Mouse (Mus musculus): ENCODE results near the gene Trpm1. TPM values are rescaled to one million over a fixed set of nuclear protein-coding genes. Genes with fewer than 3 reads are reported as not detected.

Gene Trpm1
- polyA plus RNA-seq, 1 experiment from 2014 or later = 0.11 TPM

GRCm38 (mm10) chr7:64219765-64220164 is 66.1 kb downstream of the Trpm1 start:
- H3K9ac ChIP-seq (replicated peaks; ENCODE audit: low read depth, low read length) = no peak overlapping the region
- H3K9me3 ChIP-seq (ENCODE audit: control insufficient read depth, low read length) = no peaks in the 10 kb centered on the region
- H3K4me1 ChIP-seq (ENCODE audit: control insufficient read depth, insufficient read depth, low read length) = no peaks in the 10 kb centered on the region
- no peak overlapping the region for H3K4me2 ChIP-seq (ENCODE audit: low read depth, low read length)
- no peaks in the 10 kb centered on the region for H3K27me3 ChIP-seq (ENCODE audit: control insufficient read depth, insufficient read depth, low read length)
- H3K4me3 ChIP-seq (ENCODE audit: low read depth, low read length) = no peak overlapping the region
- no peak overlapping the region for H3K27ac ChIP-seq (ENCODE audit: low read depth, low read length)
- no peak for ATAC-seq (ENCODE audit: low read depth)
- 86% methylated on average over 7 of the region's 7 CpGs for WGBS
- H3K36me3 ChIP-seq (ENCODE audit: control insufficient read depth, insufficient read depth, low read length) = no peaks in the 10 kb centered on the region

DNA sequence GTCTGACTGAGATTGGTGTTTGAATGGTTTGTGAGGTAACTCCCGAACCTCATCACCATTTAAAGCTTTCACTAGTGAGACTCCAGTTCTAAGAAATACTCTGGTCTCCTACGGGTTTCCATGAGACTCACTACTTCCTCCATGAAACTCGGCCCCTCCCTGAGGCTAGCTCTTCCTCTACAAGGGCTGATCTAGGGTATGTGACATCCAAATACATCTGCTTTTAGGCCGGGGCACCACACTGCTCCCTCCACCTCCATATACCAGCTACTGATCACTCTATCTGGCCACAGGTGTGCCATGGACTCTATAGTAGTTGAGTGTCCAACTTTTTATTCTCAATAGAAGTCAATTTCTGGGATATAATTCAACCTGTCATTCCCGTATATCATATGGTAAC is 69.6 kb downstream of the Trpm1 start:
- H3K9me3 ChIP-seq (ENCODE audit: control insufficient read depth, low read length) = no peaks in the 10 kb centered on the region
- H3K4me3 ChIP-seq (ENCODE audit: low read depth, low read length) = no peak overlapping the region
- H3K27ac ChIP-seq (ENCODE audit: low read depth, low read length) = no peak overlapping the region
- no peaks in the 10 kb centered on the region for H3K36me3 ChIP-seq (ENCODE audit: control insufficient read depth, insufficient read depth, low read length)
- 93% methylated on average over 5 of the region's 5 CpGs for WGBS
- no peaks in the 10 kb centered on the region for H3K27me3 ChIP-seq (ENCODE audit: control insufficient read depth, insufficient read depth, low read length)
- ATAC-seq (ENCODE audit: low read depth) = no peak
- no peak overlapping the region for H3K4me2 ChIP-seq (ENCODE audit: low read depth, low read length)
- H3K4me1 ChIP-seq (ENCODE audit: control insufficient read depth, insufficient read depth, low read length) = no peaks in the 10 kb centered on the region
- H3K9ac ChIP-seq (replicated peaks; ENCODE audit: low read depth, low read length) = no peak overlapping the region

DNA sequence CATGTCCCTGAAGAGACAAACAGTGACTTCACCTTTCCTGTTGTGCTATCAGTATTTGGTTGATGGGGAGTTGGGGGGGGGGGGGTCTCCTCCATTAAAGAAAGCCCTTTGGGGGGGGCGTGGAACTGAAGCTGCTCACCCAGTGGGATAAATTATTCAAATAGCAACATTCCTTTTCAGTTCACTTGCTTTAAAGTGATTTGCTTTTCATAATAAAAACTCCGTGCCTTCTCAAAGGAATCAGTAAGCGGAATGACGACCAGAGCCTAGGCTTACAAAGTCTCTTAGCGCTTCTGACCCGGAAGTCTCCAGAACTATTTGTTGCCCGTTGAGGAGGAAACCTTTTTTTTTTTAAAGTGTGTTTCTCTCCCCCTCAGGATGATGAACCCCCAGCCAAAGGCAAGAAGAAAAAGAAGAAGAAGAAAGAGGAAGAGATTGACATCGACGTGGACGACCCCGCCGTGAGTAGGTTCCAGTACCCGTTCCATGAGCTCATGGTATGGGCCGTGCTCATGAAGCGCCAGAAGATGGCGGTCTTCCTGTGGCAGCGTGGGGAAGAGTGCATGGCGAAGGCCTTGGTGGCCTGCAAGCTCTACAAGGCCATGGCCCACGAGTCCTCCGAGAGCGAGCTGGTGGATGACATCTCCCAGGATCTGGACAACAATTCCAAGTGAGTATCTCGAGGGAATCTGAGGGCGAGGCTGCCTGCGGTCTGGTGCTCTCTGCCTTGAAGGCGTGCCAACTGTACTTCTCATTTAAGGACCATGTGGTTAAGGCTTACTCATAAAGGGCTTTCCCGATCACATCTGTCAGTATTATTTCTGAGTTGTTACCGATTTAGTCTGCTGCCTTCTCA is 72.9 kb downstream of the Trpm1 start:
- H3K4me3 ChIP-seq (ENCODE audit: low read depth, low read length) = no peak overlapping the region
- ATAC-seq (ENCODE audit: low read depth) = no peak
- no peaks in the 10 kb centered on the region for H3K27me3 ChIP-seq (ENCODE audit: control insufficient read depth, insufficient read depth, low read length)
- H3K36me3 ChIP-seq (ENCODE audit: control insufficient read depth, insufficient read depth, low read length) = no peaks in the 10 kb centered on the region
- H3K9me3 ChIP-seq (ENCODE audit: control insufficient read depth, low read length) = no peaks in the 10 kb centered on the region
- H3K27ac ChIP-seq (ENCODE audit: low read depth, low read length) = no peak overlapping the region
- WGBS = 71% methylated on average over 27 of the region's 27 CpGs
- H3K4me1 ChIP-seq (ENCODE audit: control insufficient read depth, insufficient read depth, low read length) = no peaks in the 10 kb centered on the region
- H3K4me2 ChIP-seq (ENCODE audit: low read depth, low read length) = no peak overlapping the region
- H3K9ac ChIP-seq (replicated peaks; ENCODE audit: low read depth, low read length) = no peak overlapping the region

- H3K4me2 ChIP-seq (ENCODE audit: low read depth, low read length) = no peak overlapping the region
- no peaks in the 10 kb centered on the region for H3K4me1 ChIP-seq (ENCODE audit: control insufficient read depth, insufficient read depth, low read length)
- no peak overlapping the region for H3K27ac ChIP-seq (ENCODE audit: low read depth, low read length)
- no peak overlapping the region for H3K9ac ChIP-seq (replicated peaks; ENCODE audit: low read depth, low read length)
- H3K27me3 ChIP-seq (ENCODE audit: control insufficient read depth, insufficient read depth, low read length) = no peaks in the 10 kb centered on the region
- WGBS = 88% methylated on average over 5 of the region's 5 CpGs
- H3K36me3 ChIP-seq (ENCODE audit: control insufficient read depth, insufficient read depth, low read length) = no peaks in the 10 kb centered on the region
- ATAC-seq (ENCODE audit: low read depth) = no peak
- no peaks in the 10 kb centered on the region for H3K9me3 ChIP-seq (ENCODE audit: control insufficient read depth, low read length)
- H3K4me3 ChIP-seq (ENCODE audit: low read depth, low read length) = no peak overlapping the region
Measured at GRCm38 (mm10) chr7:64227586-64227985, 74.0 kb downstream of the Trpm1 start.

DNA sequence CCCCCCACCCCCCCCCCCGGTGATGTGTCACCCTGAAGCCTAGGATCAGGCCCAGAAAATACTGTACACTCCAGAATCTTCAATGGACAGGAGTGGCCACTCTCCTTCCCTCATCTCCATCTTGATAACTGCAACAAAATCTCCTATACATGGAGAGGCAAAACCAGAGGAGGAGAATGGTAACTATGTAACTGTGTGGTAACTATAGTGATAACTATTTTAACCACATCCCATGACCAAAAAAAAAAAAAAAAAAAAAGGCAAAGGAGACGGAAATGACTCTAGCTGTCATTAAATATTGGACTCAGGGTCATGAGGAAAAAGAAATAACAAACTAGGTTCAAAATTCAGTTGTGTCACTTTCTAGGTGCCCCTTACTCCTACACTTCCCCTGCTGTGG is 74.7 kb downstream of the Trpm1 start:
- ATAC-seq (ENCODE audit: low read depth) = no peak
- 90% methylated on average over 2 of the region's 2 CpGs for WGBS

DNA sequence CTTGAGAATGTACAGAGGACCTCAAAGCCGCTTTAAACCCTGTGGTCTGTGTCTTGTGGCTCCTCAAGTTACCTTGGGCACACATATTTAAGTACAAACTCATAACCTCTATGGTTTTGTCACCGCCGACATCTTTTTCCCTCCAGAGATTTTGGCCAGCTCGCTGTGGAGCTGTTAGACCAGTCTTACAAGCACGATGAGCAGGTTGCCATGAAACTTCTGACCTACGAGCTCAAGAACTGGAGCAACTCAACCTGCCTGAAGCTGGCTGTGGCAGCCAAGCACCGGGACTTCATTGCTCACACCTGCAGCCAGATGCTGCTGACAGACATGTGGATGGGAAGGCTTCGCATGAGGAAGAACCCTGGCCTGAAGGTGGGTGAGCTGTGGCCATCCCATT is 76.3 kb downstream of the Trpm1 start:
- no peak for ATAC-seq (ENCODE audit: low read depth)
- no peaks in the 10 kb centered on the region for H3K27me3 ChIP-seq (ENCODE audit: control insufficient read depth, insufficient read depth, low read length)
- H3K4me2 ChIP-seq (ENCODE audit: low read depth, low read length) = no peak overlapping the region
- no peaks in the 10 kb centered on the region for H3K9me3 ChIP-seq (ENCODE audit: control insufficient read depth, low read length)
- H3K36me3 ChIP-seq (ENCODE audit: control insufficient read depth, insufficient read depth, low read length) = no peaks in the 10 kb centered on the region
- H3K4me1 ChIP-seq (ENCODE audit: control insufficient read depth, insufficient read depth, low read length) = no peaks in the 10 kb centered on the region
- no peak overlapping the region for H3K4me3 ChIP-seq (ENCODE audit: low read depth, low read length)
- no peak overlapping the region for H3K27ac ChIP-seq (ENCODE audit: low read depth, low read length)
- no peak overlapping the region for H3K9ac ChIP-seq (replicated peaks; ENCODE audit: low read depth, low read length)
- 95% methylated on average over 8 of the region's 8 CpGs for WGBS

More for the DNA sequence above, 74.7 kb downstream of the Trpm1 start:
- H3K36me3 ChIP-seq (ENCODE audit: control insufficient read depth, insufficient read depth, low read length) = no peaks in the 10 kb centered on the region
- no peak overlapping the region for H3K4me3 ChIP-seq (ENCODE audit: low read depth, low read length)
- no peaks in the 10 kb centered on the region for H3K27me3 ChIP-seq (ENCODE audit: control insufficient read depth, insufficient read depth, low read length)
- H3K9me3 ChIP-seq (ENCODE audit: control insufficient read depth, low read length) = no peaks in the 10 kb centered on the region
- no peak overlapping the region for H3K27ac ChIP-seq (ENCODE audit: low read depth, low read length)
- H3K9ac ChIP-seq (replicated peaks; ENCODE audit: low read depth, low read length) = no peak overlapping the region
- no peak overlapping the region for H3K4me2 ChIP-seq (ENCODE audit: low read depth, low read length)
- no peaks in the 10 kb centered on the region for H3K4me1 ChIP-seq (ENCODE audit: control insufficient read depth, insufficient read depth, low read length)

DNA sequence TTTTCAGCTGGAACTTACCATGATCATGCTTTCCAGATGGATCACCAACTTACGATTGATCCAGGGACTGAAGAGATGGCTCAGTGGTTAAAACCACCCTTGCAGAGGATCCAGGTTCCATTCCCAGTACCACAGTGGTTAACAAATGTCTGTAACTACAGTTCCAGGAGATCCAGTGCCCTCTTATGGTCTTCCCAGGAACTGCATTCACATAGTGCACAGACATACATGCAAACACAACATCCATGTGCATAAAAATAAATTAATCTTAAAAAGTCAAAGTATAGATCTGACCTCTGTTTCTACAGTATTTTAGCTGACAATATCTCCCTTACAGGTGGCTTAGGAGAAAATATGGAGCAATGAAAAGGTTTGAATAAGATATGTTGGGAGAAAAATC is 77.4 kb downstream of the Trpm1 start:
- H3K27ac ChIP-seq (ENCODE audit: low read depth, low read length) = no peak overlapping the region
- no peaks in the 10 kb centered on the region for H3K36me3 ChIP-seq (ENCODE audit: control insufficient read depth, insufficient read depth, low read length)
- 100% methylated on average over 1 of the region's 1 CpGs for WGBS
- H3K27me3 ChIP-seq (ENCODE audit: control insufficient read depth, insufficient read depth, low read length) = no peaks in the 10 kb centered on the region
- H3K9ac ChIP-seq (replicated peaks; ENCODE audit: low read depth, low read length) = no peak overlapping the region
- no peak for ATAC-seq (ENCODE audit: low read depth)
- no peaks in the 10 kb centered on the region for H3K9me3 ChIP-seq (ENCODE audit: control insufficient read depth, low read length)
- no peak overlapping the region for H3K4me2 ChIP-seq (ENCODE audit: low read depth, low read length)
- no peaks in the 10 kb centered on the region for H3K4me1 ChIP-seq (ENCODE audit: control insufficient read depth, insufficient read depth, low read length)
- no peak overlapping the region for H3K4me3 ChIP-seq (ENCODE audit: low read depth, low read length)

GRCm38 (mm10) chr7:64231996-64232395 is 78.4 kb downstream of the Trpm1 start:
- Histone ChIP-seq H3K36me3 (ENCODE audit: control insufficient read depth, insufficient read depth, low read length) (no peaks in the 10 kb centered on the region), H3K27me3 (ENCODE audit: control insufficient read depth, insufficient read depth, low read length) (no peaks in the 10 kb centered on the region), H3K4me2 (ENCODE audit: low read depth, low read length) (no peak overlapping the region), H3K4me3 (ENCODE audit: low read depth, low read length) (no peak overlapping the region), H3K27ac (ENCODE audit: low read depth, low read length) (no peak overlapping the region), H3K9me3 (ENCODE audit: control insufficient read depth, low read length) (no peaks in the 10 kb centered on the region), H3K4me1 (ENCODE audit: control insufficient read depth, insufficient read depth, low read length) (no peaks in the 10 kb centered on the region), H3K9ac (replicated peaks; ENCODE audit: low read depth, low read length) (no peak overlapping the region)
- WGBS = 43% methylated on average over 2 of the region's 2 CpGs
- ATAC-seq (ENCODE audit: low read depth) = no peak

DNA sequence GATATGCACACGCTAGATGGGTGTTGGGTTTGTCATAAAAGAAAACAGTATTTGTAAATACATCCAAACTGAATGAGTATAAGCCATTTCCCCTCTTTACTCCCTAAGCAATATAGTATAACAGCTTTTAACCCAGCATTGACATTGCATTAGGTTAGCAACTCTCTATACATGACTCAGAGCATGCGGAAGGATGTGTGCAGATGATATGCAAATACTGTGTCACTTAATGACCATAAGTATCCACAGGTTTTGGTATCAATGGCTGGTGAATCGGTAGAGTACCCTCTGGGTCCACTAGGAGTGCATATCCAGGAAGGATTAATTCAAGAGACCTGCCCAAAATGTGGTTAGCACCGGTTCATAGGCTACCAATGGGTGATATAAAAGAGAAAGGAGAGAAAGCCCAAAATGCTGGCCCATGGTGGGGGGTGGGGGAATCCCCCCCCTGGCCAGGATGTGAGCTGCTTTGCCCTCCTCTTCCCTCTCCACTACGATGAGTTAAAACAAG is 80.7 kb downstream of the Trpm1 start:
- H3K4me2 ChIP-seq (ENCODE audit: low read depth, low read length) = no peak overlapping the region
- no peaks in the 10 kb centered on the region for H3K36me3 ChIP-seq (ENCODE audit: control insufficient read depth, insufficient read depth, low read length)
- H3K4me1 ChIP-seq (ENCODE audit: control insufficient read depth, insufficient read depth, low read length) = no peaks in the 10 kb centered on the region
- no peak overlapping the region for H3K9ac ChIP-seq (replicated peaks; ENCODE audit: low read depth, low read length)
- H3K27ac ChIP-seq (ENCODE audit: low read depth, low read length) = no peak overlapping the region
- no peak for ATAC-seq (ENCODE audit: low read depth)
- H3K27me3 ChIP-seq (ENCODE audit: control insufficient read depth, insufficient read depth, low read length) = no peaks in the 10 kb centered on the region
- WGBS = 90% methylated on average over 5 of the region's 5 CpGs
- no peaks in the 10 kb centered on the region for H3K9me3 ChIP-seq (ENCODE audit: control insufficient read depth, low read length)
- no peak overlapping the region for H3K4me3 ChIP-seq (ENCODE audit: low read depth, low read length)

Data from neural tube, embryonic 14.5 days (tissue).